Mouse (Mus musculus): ENCODE results near the gene Ass1. TPM values are rescaled to one million over a fixed set of nuclear protein-coding genes. Genes with fewer than 3 reads are reported as not detected.
A peak's percentile ranks its signal among the peaks of the same experiment; 100 is the strongest.

Gene Ass1
- polyA plus RNA-seq, 1 experiment from 2014 or later = 7.3 TPM

GRCm38 (mm10) chr2:31448756-31449440 lies 21.1 kb upstream of the Ass1 start:
- 61% methylated on average over 3 of the region's 3 CpGs for WGBS
- no peak for DNase-seq (ENCODE audit: extremely low spot score, low spot score)
- Histone ChIP-seq H3K27ac (peak overlapping the region; percentile 32; the same call in 1 of the 2 replicates), H3K4me1 (peaks cover 59% of the 10 kb centered on the region), H3K9me3 (no peaks in the 10 kb centered on the region), H3K36me3 (replicated peaks) (no peaks in the 10 kb centered on the region), H3K4me3 (no peak overlapping the region), H3K27me3 (ENCODE audit: poor library complexity, severe bottlenecking) (peaks cover 17% of the 10 kb centered on the region)

DNA sequence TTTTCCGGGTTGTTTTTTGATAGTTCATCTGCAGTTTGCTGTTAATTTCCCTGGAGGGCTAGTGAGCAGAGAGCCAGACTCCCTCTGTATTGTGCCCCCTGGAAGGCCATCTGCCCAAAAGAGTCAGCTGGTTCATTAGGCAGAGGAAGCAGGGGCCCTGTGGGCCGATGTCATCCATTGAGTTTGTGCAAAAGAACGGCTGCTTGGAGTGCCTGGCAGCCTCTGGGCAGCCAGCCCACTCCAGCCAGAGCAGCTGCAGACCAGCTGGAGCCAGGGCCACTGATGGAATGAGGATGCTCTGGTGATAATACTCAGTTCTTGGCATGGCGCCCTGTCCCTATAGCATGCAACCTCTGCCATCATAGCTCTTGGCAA lies 20.6 kb upstream of the Ass1 start:
- no peak overlapping the region for H3K4me3 ChIP-seq
- 67% methylated on average over 4 of the region's 4 CpGs for WGBS
- peak overlapping the region; percentile 40; the same call in 1 of the 2 replicates for H3K27ac ChIP-seq
- H3K9me3 ChIP-seq = no peaks in the 10 kb centered on the region
- no peak for DNase-seq (ENCODE audit: extremely low spot score, low spot score)
- no peaks in the 10 kb centered on the region for H3K36me3 ChIP-seq (replicated peaks)
- H3K4me1 ChIP-seq = peaks cover 64% of the 10 kb centered on the region
- H3K27me3 ChIP-seq (ENCODE audit: poor library complexity, severe bottlenecking) = peaks cover 23% of the 10 kb centered on the region

- no peak overlapping the region for H3K27ac ChIP-seq
- no peak overlapping the region for H3K4me3 ChIP-seq
- no peaks in the 10 kb centered on the region for H3K36me3 ChIP-seq (replicated peaks)
- no peak for DNase-seq (ENCODE audit: extremely low spot score, low spot score)
- peaks cover 27% of the 10 kb centered on the region for H3K27me3 ChIP-seq (ENCODE audit: poor library complexity, severe bottlenecking)
- H3K4me1 ChIP-seq = peaks cover 65% of the 10 kb centered on the region
- no peaks in the 10 kb centered on the region for H3K9me3 ChIP-seq
- WGBS = 92% methylated on average over 4 of the region's 4 CpGs
Measured at GRCm38 (mm10) chr2:31449902-31450301, 20.1 kb upstream of the Ass1 start.

- no peak for DNase-seq (ENCODE audit: extremely low spot score, low spot score)
- no peak overlapping the region for H3K27ac ChIP-seq
- H3K27me3 ChIP-seq (ENCODE audit: poor library complexity, severe bottlenecking) = peaks cover 35% of the 10 kb centered on the region
- no peaks in the 10 kb centered on the region for H3K36me3 ChIP-seq (replicated peaks)
- H3K9me3 ChIP-seq = no peaks in the 10 kb centered on the region
- H3K4me1 ChIP-seq = peaks cover 63% of the 10 kb centered on the region
- H3K4me3 ChIP-seq = no peak overlapping the region
- 38% methylated on average over 3 of the region's 3 CpGs for WGBS
Measured at GRCm38 (mm10) chr2:31450661-31451060, 19.3 kb upstream of the Ass1 start.

- Histone ChIP-seq H3K4me3 (no peak overlapping the region), H3K36me3 (replicated peaks) (no peaks in the 10 kb centered on the region), H3K27me3 (ENCODE audit: poor library complexity, severe bottlenecking) (peaks cover 44% of the 10 kb centered on the region), H3K4me1 (peaks cover 58% of the 10 kb centered on the region), H3K9me3 (no peaks in the 10 kb centered on the region), H3K27ac (no peak overlapping the region)
- no peak for DNase-seq (ENCODE audit: extremely low spot score, low spot score)
- 70% methylated on average over 1 of the region's 1 CpGs for WGBS
Measured at GRCm38 (mm10) chr2:31451530-31451929, 18.5 kb upstream of the Ass1 start.

GRCm38 (mm10) chr2:31453011-31453410 lies 17.0 kb upstream of the Ass1 start:
- peaks cover 55% of the 10 kb centered on the region for H3K4me1 ChIP-seq

GRCm38 (mm10) chr2:31453559-31454177 lies 16.3 kb upstream of the Ass1 start:
- no peak for DNase-seq (ENCODE audit: extremely low spot score, low spot score)
- Histone ChIP-seq H3K36me3 (replicated peaks) (no peaks in the 10 kb centered on the region), H3K4me3 (no peak overlapping the region), H3K4me1 (peaks cover 54% of the 10 kb centered on the region), H3K27me3 (ENCODE audit: poor library complexity, severe bottlenecking) (peaks cover 65% of the 10 kb centered on the region), H3K9me3 (no peaks in the 10 kb centered on the region), H3K27ac (no peak overlapping the region)
- WGBS = 38% methylated on average over 11 of the region's 11 CpGs

More at GRCm38 (mm10) chr2:31453011-31453410, 17.0 kb upstream of the Ass1 start:
- 82% methylated on average over 13 of the region's 13 CpGs for WGBS
- H3K9me3 ChIP-seq = no peaks in the 10 kb centered on the region
- H3K4me3 ChIP-seq = no peak overlapping the region
- no peak for DNase-seq (ENCODE audit: extremely low spot score, low spot score)
- H3K36me3 ChIP-seq (replicated peaks) = no peaks in the 10 kb centered on the region
- H3K27ac ChIP-seq = no peak overlapping the region; the same call in 1 of the 2 replicates
- H3K27me3 ChIP-seq (ENCODE audit: poor library complexity, severe bottlenecking) = peaks cover 58% of the 10 kb centered on the region

GRCm38 (mm10) chr2:31454280-31454679 lies 15.7 kb upstream of the Ass1 start:
- H3K27ac ChIP-seq = no peak overlapping the region
- no peak overlapping the region for H3K4me3 ChIP-seq
- DNase-seq (ENCODE audit: extremely low spot score, low spot score) = no peak
- peaks cover 48% of the 10 kb centered on the region for H3K4me1 ChIP-seq
- H3K36me3 ChIP-seq (replicated peaks) = no peaks in the 10 kb centered on the region
- 78% methylated on average over 8 of the region's 8 CpGs for WGBS
- peaks cover 71% of the 10 kb centered on the region for H3K27me3 ChIP-seq (ENCODE audit: poor library complexity, severe bottlenecking)
- H3K9me3 ChIP-seq = no peaks in the 10 kb centered on the region

DNA sequence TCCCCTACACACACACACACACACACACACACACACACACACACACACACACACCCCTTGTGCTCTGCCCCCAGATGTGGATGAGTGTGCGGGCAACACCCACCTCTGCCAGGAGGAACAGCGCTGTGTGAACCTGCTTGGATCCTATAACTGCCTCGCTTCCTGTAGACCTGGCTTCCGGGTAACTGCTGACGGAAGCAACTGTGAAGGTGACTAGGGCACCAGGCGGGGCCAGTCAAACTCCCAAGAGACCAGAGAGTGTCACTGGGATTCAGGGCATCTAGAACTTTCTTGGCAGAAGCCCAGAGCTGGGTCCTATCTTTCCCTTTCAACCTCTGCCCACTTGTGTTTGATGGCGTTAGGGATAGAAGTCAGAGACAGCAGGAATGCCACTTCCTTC lies 14.6 kb upstream of the Ass1 start:
- Histone ChIP-seq H3K4me3 (no peak overlapping the region), H3K4me1 (peaks cover 46% of the 10 kb centered on the region), H3K9me3 (no peaks in the 10 kb centered on the region), H3K27ac (no peak overlapping the region), H3K36me3 (replicated peaks) (no peaks in the 10 kb centered on the region), H3K27me3 (ENCODE audit: poor library complexity, severe bottlenecking) (peaks cover 82% of the 10 kb centered on the region)
- no peak for DNase-seq (ENCODE audit: extremely low spot score, low spot score)
- WGBS = 90% methylated on average over 7 of the region's 7 CpGs

- Histone ChIP-seq H3K9me3 (no peaks in the 10 kb centered on the region), H3K27me3 (ENCODE audit: poor library complexity, severe bottlenecking) (peaks cover 98% of the 10 kb centered on the region), H3K4me1 (peaks cover 25% of the 10 kb centered on the region), H3K27ac (no peak overlapping the region), H3K36me3 (replicated peaks) (no peaks in the 10 kb centered on the region), H3K4me3 (no peak overlapping the region)
- no peak for DNase-seq (ENCODE audit: extremely low spot score, low spot score)
- WGBS = 46% methylated on average over 5 of the region's 5 CpGs
Measured at GRCm38 (mm10) chr2:31458460-31458859, 11.5 kb upstream of the Ass1 start.

GRCm38 (mm10) chr2:31458989-31459936 lies 10.7 kb upstream of the Ass1 start:
- Histone ChIP-seq H3K27ac (no peak overlapping the region), H3K27me3 (ENCODE audit: poor library complexity, severe bottlenecking) (peaks cover 100% of the 10 kb centered on the region), H3K9me3 (no peaks in the 10 kb centered on the region)

DNA sequence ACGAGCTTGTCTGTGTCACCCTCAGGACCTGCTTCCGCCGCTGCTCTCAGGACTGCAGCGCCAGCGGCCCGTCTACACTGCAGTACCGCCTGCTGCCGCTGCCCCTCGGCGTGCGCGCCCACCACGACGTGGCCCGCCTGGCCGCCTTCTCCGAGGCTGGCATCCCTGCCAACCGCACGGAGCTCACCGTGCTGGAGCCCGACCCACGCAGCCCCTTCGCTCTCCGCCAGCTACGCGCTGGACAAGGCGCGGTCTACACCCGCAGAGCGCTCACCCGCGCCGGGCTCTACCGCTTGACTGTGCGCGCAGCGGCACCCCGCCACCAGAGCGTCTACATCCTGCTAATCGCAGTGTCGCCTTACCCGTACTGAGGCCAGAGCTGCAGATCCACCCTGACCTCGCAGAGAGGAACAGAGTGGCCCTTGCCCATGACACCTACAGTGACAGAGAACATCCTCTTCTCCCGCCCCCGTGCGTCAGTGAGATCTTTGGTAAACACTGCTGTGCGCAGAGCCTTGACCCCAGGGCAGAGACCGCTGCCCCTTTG lies 9.9 kb upstream of the Ass1 start:
- DNase-seq (ENCODE audit: extremely low spot score, low spot score) = peak; percentile 60
- Histone ChIP-seq H3K27ac (peak overlapping the region; percentile 74), H3K27me3 (ENCODE audit: poor library complexity, severe bottlenecking) (peaks cover 100% of the 10 kb centered on the region), H3K36me3 (replicated peaks) (no peaks in the 10 kb centered on the region), H3K9me3 (no peaks in the 10 kb centered on the region), H3K4me3 (peak overlapping the region; percentile 60), H3K4me1 (peaks cover 18% of the 10 kb centered on the region)
- under 1% methylated on average over 48 of the region's 48 CpGs for WGBS

More at GRCm38 (mm10) chr2:31458989-31459936, 10.7 kb upstream of the Ass1 start:
- Histone ChIP-seq H3K4me3 (peak overlapping the region; percentile 60), H3K36me3 (replicated peaks) (no peaks in the 10 kb centered on the region), H3K4me1 (peaks cover 22% of the 10 kb centered on the region)
- DNase-seq (ENCODE audit: extremely low spot score, low spot score) = no peak
- WGBS = 47% methylated on average over 16 of the region's 16 CpGs
